Mouse (Mus musculus): Measurements from ENCODE around the gene Ucp3. TPM values are rescaled to one million over a fixed set of nuclear protein-coding genes. Genes with fewer than 3 reads are reported as not detected.

Ucp3 gene
- polyA plus RNA-seq, 1 experiment from 2014 or later: not detected

DNA sequence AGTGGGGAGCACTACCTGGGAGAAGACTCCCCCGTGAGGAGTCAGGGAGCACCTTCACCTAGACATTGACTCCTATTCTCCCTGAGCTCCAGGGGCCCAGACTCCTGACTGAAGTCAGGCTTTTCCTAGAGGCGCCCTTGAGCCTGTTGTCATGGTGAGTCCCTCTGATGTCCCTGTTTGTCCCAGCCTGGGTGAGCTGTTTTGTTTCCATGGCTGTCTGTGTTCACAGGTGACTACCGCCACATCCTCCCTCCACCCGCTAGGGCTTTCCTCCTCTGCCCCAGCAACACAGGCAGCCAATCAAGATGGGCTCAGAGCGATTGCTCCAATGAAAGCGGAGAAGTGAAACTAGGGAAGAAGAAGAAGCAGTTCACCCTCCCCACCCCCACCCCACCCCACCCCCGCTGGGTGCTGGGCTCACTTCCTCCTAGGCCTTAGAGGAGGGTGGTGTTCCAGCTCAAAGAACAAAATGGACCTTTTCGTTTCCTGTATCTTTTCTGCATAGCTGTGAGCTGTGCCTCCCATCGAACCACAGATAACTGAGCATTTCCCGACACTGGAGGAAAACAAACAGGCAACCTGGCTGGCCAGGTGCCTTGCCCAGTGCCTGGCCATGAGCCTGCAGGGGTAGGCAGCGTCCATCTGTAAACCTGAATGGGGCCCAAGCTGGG, 22.9 kb downstream of the Ucp3 start:
- Histone ChIP-seq H3K4me1 (ENCODE audit: control insufficient read depth, insufficient read depth, low read length) (peaks cover 18% of the 10 kb centered on the region), H3K4me3 (ENCODE audit: low read length) (peak overlapping the region; percentile 52), H3K4me2 (ENCODE audit: low read depth, low read length) (peak overlapping the region; percentile 89), H3K9me3 (ENCODE audit: control insufficient read depth, low read length) (no peaks in the 10 kb centered on the region), H3K27ac (ENCODE audit: low read length) (peak overlapping the region; percentile 89), H3K9ac (ENCODE audit: low read depth, low read length) (peak overlapping the region; percentile 78), H3K36me3 (ENCODE audit: control insufficient read depth, insufficient read depth, low read length) (peaks cover 18% of the 10 kb centered on the region; the same call in 1 of the 2 replicates), H3K27me3 (replicated peaks; ENCODE audit: control insufficient read depth, insufficient read depth, low read length) (no peaks in the 10 kb centered on the region)
- ATAC-seq: peak; percentile 67
- WGBS: 21% methylated on average over 11 of the region's 11 CpGs

DNA sequence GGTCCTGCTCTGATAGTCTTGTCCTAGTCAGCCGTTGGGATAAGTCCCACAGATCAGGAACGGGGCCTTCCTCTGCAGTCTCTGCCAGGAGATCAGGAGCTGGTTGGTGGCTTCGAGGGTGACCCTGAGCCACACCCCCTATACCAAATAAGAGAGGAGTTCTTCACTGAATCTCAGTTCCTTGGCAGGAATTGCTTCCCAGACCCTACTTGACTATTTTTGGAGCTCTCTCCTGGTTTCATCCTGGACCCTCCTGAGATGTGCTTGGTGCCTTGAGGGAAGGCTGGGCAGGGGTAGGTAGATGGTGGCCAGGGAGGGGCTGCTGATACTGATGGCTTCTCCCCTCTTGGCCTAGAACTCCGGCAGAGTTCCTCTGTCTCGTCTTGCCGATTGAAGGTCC, 23.6 kb downstream of the Ucp3 start:
- Histone ChIP-seq H3K9ac (ENCODE audit: low read depth, low read length) (peak overlapping the region; percentile 78), H3K27me3 (replicated peaks; ENCODE audit: control insufficient read depth, insufficient read depth, low read length) (no peaks in the 10 kb centered on the region), H3K36me3 (ENCODE audit: control insufficient read depth, insufficient read depth, low read length) (peaks cover 18% of the 10 kb centered on the region; the same call in 1 of the 2 replicates), H3K4me3 (ENCODE audit: low read length) (peak overlapping the region; percentile 52), H3K4me2 (ENCODE audit: low read depth, low read length) (peak overlapping the region; percentile 89), H3K27ac (ENCODE audit: low read length) (peak overlapping the region; percentile 89; the same call in 1 of the 2 replicates), H3K9me3 (ENCODE audit: control insufficient read depth, low read length) (no peaks in the 10 kb centered on the region), H3K4me1 (ENCODE audit: control insufficient read depth, insufficient read depth, low read length) (peaks cover 18% of the 10 kb centered on the region)
- WGBS: 68% methylated on average over 6 of the region's 6 CpGs
- no peak for ATAC-seq

DNA sequence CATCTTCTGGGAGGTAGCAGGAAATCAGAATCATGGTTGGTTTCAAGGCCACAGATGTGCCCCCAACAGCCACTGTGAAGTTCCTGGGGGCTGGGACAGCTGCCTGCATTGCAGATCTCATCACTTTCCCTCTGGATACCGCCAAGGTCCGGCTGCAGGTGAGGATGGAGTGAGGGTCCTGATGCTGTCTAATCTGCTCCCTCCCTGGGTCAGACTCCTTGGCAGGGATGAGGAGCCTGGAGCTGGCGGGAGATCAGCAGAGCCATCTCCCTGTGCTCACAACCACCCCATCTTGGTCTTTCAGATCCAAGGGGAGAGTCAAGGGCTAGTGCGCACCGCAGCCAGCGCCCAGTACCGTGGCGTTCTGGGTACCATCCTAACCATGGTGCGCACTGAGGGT, 24.0 kb downstream of the Ucp3 start:
- H3K4me3 ChIP-seq (ENCODE audit: low read length): no peak overlapping the region
- H3K4me2 ChIP-seq (ENCODE audit: low read depth, low read length): no peak overlapping the region
- peak overlapping the region; percentile 78; the same call in 1 of the 2 replicates for H3K9ac ChIP-seq (ENCODE audit: low read depth, low read length)
- H3K9me3 ChIP-seq (ENCODE audit: control insufficient read depth, low read length): no peaks in the 10 kb centered on the region
- peaks cover 18% of the 10 kb centered on the region; the same call in 1 of the 2 replicates for H3K36me3 ChIP-seq (ENCODE audit: control insufficient read depth, insufficient read depth, low read length)
- peaks cover 18% of the 10 kb centered on the region for H3K4me1 ChIP-seq (ENCODE audit: control insufficient read depth, insufficient read depth, low read length)
- WGBS: 94% methylated on average over 9 of the region's 9 CpGs
- H3K27ac ChIP-seq (ENCODE audit: low read length): no peak overlapping the region
- H3K27me3 ChIP-seq (replicated peaks; ENCODE audit: control insufficient read depth, insufficient read depth, low read length): no peaks in the 10 kb centered on the region
- no peak for ATAC-seq

DNA sequence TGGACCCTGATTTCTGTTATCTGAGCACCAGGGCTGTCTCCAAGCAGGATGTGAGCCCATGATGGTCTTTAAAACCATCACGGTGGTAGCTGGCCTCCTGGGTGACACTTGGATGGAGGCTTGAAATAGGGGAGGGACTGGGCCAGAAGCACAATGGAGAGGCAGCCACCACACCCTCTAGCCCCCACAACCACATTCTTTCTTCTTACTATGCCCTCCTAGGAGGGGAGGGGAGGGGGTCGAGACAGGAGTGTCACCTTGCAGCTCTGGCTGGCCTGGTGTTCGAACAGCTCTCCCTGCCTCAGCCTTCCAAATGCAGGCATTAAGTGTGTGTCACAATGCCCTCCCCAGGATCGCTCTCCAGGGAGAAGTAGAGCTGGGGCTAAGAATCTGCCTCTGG, 24.6 kb downstream of the Ucp3 start:
- H3K9ac ChIP-seq (ENCODE audit: low read depth, low read length): no peak overlapping the region
- peaks cover 18% of the 10 kb centered on the region; the same call in 1 of the 2 replicates for H3K36me3 ChIP-seq (ENCODE audit: control insufficient read depth, insufficient read depth, low read length)
- H3K4me3 ChIP-seq (ENCODE audit: low read length): no peak overlapping the region
- no peak overlapping the region for H3K4me2 ChIP-seq (ENCODE audit: low read depth, low read length)
- peaks cover 21% of the 10 kb centered on the region for H3K4me1 ChIP-seq (ENCODE audit: control insufficient read depth, insufficient read depth, low read length)
- H3K9me3 ChIP-seq (ENCODE audit: control insufficient read depth, low read length): no peaks in the 10 kb centered on the region
- H3K27ac ChIP-seq (ENCODE audit: low read length): no peak overlapping the region
- WGBS: 71% methylated on average over 4 of the region's 4 CpGs
- H3K27me3 ChIP-seq (replicated peaks; ENCODE audit: control insufficient read depth, insufficient read depth, low read length): no peaks in the 10 kb centered on the region
- ATAC-seq: no peak

DNA sequence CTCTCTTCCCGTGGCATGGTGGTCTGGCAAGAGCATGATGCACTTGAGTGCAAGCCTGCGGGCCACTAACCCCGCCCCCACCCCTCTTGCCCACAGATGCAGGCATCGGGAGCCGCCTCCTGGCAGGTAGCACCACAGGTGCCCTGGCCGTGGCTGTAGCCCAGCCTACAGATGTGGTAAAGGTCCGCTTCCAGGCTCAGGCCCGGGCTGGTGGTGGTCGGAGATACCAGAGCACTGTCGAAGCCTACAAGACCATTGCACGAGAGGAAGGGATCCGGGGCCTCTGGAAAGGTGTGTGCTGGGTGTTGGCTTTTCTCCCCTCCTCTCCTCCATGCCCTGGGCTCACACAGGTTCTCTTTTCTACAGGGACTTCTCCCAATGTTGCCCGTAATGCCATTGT, 25.2 kb downstream of the Ucp3 start:
- Histone ChIP-seq H3K4me2 (ENCODE audit: low read depth, low read length) (no peak overlapping the region), H3K9me3 (ENCODE audit: control insufficient read depth, low read length) (no peaks in the 10 kb centered on the region), H3K9ac (ENCODE audit: low read depth, low read length) (no peak overlapping the region), H3K4me1 (ENCODE audit: control insufficient read depth, insufficient read depth, low read length) (peaks cover 23% of the 10 kb centered on the region), H3K27me3 (replicated peaks; ENCODE audit: control insufficient read depth, insufficient read depth, low read length) (no peaks in the 10 kb centered on the region), H3K36me3 (ENCODE audit: control insufficient read depth, insufficient read depth, low read length) (peaks cover 18% of the 10 kb centered on the region; the same call in 1 of the 2 replicates), H3K4me3 (ENCODE audit: low read length) (no peak overlapping the region), H3K27ac (ENCODE audit: low read length) (no peak overlapping the region)
- 86% methylated on average over 13 of the region's 13 CpGs for WGBS
- no peak for ATAC-seq

DNA sequence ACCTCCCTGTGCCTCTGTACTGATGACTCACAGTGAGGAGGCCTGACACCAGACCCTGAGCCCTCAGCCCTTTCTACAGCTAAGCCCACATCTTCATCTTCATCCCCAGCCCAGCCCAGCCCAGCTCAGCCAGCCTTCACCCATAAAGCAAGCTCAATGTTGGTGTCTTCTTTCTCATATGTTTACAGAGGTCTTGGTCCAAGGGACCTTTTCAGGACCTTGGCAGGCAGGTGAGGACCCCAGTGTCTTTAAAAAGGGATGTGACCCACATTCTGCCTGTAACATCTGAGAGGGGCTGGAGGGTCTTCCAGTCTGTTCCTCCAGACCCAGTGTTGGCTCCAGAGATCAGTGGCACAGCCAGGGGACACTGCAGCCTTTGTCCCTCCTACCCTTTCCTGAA, 26.7 kb downstream of the Ucp3 start:
- Histone ChIP-seq H3K27me3 (replicated peaks; ENCODE audit: control insufficient read depth, insufficient read depth, low read length) (no peaks in the 10 kb centered on the region), H3K27ac (ENCODE audit: low read length) (no peak overlapping the region), H3K9me3 (ENCODE audit: control insufficient read depth, low read length) (no peaks in the 10 kb centered on the region), H3K9ac (ENCODE audit: low read depth, low read length) (no peak overlapping the region), H3K4me3 (ENCODE audit: low read length) (no peak overlapping the region), H3K4me1 (ENCODE audit: control insufficient read depth, insufficient read depth, low read length) (peaks cover 23% of the 10 kb centered on the region), H3K36me3 (ENCODE audit: control insufficient read depth, insufficient read depth, low read length) (peaks cover 18% of the 10 kb centered on the region; the same call in 1 of the 2 replicates), H3K4me2 (ENCODE audit: low read depth, low read length) (no peak overlapping the region)
- no peak for ATAC-seq

DNA sequence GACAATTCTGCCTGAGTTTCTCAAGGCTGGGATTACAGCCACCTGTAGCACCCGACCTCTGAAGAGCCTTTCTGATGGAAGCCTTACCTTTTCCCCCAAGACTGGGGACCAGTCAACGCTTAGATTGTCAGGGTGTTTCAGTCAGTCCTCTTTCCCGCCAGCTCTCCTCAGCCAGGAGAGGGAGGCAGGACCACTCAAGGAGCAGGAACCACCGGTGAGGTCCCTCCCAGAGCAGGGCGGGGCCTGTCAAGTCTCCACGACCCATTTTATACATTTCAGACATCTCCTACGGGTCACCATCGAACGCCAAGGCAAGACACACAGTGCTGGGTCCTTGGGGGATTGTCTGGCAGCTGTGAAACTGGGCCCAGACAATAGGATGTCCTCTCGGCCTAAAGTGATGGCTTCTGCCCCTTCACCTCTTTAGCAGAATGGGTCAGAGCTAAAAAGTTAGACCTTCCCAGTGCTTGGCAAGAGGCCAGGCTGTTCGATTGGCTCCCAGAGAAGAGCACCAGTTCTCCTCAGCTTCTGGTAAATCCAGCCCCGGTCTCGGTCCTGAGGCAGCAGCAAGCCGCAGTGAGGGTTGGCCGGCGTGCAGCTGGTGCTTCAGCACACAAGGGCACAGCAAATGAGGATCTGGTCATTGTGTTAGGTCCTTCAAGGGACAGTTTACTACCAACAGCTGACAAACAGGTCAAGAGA, 27.6 kb downstream of the Ucp3 start:
- H3K27ac ChIP-seq (ENCODE audit: low read length): no peak overlapping the region
- H3K4me1 ChIP-seq (ENCODE audit: control insufficient read depth, insufficient read depth, low read length): peaks cover 20% of the 10 kb centered on the region
- H3K4me2 ChIP-seq (ENCODE audit: low read depth, low read length): no peak overlapping the region
- H3K9ac ChIP-seq (ENCODE audit: low read depth, low read length): no peak overlapping the region
- WGBS: 65% methylated on average over 16 of the region's 16 CpGs
- no peak overlapping the region for H3K4me3 ChIP-seq (ENCODE audit: low read length)
- H3K9me3 ChIP-seq (ENCODE audit: control insufficient read depth, low read length): no peaks in the 10 kb centered on the region
- ATAC-seq: no peak
- H3K27me3 ChIP-seq (replicated peaks; ENCODE audit: control insufficient read depth, insufficient read depth, low read length): no peaks in the 10 kb centered on the region
- H3K36me3 ChIP-seq (ENCODE audit: control insufficient read depth, insufficient read depth, low read length): peaks cover 18% of the 10 kb centered on the region; the same call in 1 of the 2 replicates

DNA sequence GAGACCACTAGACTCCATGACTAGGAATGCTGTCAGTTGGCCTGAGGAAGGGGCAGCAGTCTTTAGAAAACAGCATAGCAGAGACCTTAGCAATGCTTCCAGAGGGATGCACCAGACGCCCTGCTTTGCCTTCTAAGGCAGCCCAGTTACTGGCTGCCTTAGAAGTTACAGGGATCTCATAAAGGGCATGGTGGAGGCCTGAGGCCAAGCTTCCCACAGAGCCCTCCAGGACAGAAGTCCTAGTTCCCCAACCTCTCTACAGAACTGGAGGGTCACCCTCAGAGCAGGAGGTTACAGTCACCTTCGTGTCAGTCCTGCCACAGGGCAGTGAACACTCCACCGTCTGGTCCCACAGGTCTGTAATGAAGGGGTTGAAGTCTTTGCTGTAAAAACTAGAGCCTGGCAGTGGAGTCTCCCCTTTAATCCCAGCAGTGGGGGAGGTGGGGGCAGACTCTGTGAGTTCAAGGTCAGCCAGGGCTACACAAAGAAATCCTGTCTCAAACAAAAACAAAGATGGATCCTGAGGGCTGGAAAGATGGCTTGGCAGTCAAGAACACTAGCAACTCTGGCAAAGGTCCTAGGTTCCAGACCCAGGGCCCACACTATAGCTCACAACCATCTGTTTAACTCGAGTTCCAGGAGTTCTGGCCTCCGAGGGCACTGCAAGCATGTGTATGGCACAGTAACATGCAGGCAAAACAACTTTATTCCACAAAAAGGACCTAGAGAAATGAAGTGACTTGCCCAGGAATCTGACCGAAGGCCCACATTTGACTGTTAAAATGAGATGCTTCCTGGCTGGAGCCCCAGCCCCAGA, 28.4 kb downstream of the Ucp3 start:
- Histone ChIP-seq H3K4me1 (ENCODE audit: control insufficient read depth, insufficient read depth, low read length) (peaks cover 12% of the 10 kb centered on the region), H3K9me3 (ENCODE audit: control insufficient read depth, low read length) (no peaks in the 10 kb centered on the region), H3K9ac (ENCODE audit: low read depth, low read length) (no peak overlapping the region), H3K27ac (ENCODE audit: low read length) (no peak overlapping the region), H3K27me3 (replicated peaks; ENCODE audit: control insufficient read depth, insufficient read depth, low read length) (no peaks in the 10 kb centered on the region), H3K4me2 (ENCODE audit: low read depth, low read length) (no peak overlapping the region), H3K4me3 (ENCODE audit: low read length) (no peak overlapping the region), H3K36me3 (ENCODE audit: control insufficient read depth, insufficient read depth, low read length) (peaks cover 18% of the 10 kb centered on the region; the same call in 1 of the 2 replicates)
- 68% methylated on average over 6 of the region's 6 CpGs for WGBS
- ATAC-seq: no peak

DNA sequence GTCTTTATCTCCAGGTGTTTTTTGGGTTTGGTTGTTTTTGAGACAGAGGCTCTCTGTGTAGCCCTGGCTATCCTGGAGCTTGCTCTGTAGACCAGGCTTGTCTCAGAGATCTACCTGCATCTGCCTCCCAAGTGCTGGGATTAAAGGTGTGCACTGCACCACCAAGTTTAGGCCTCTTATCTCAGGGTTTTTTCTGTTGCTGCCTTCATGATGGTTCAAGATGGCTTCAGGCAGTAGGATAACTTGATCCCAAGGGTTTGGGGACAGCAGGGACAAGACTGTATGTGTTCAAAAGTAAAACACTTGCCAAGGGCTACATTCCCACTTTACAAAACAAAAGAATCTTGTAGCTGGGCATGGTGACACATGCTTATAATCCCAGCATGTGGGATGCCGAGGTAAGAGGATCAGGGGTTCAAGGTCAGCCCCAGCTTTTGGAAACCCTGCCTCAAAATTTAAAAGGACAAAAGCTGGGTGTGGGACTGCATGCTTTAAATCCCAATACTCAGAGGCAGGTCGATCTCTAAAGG, 29.1 kb downstream of the Ucp3 start:
- Histone ChIP-seq H3K9ac (ENCODE audit: low read depth, low read length) (no peak overlapping the region), H3K36me3 (ENCODE audit: control insufficient read depth, insufficient read depth, low read length) (peaks cover 18% of the 10 kb centered on the region; the same call in 1 of the 2 replicates), H3K4me2 (ENCODE audit: low read depth, low read length) (no peak overlapping the region), H3K9me3 (ENCODE audit: control insufficient read depth, low read length) (no peaks in the 10 kb centered on the region), H3K27ac (ENCODE audit: low read length) (no peak overlapping the region), H3K27me3 (replicated peaks; ENCODE audit: control insufficient read depth, insufficient read depth, low read length) (no peaks in the 10 kb centered on the region), H3K4me1 (ENCODE audit: control insufficient read depth, insufficient read depth, low read length) (peaks cover 7% of the 10 kb centered on the region; the same call in 1 of the 2 replicates), H3K4me3 (ENCODE audit: low read length) (no peak overlapping the region)
- WGBS: 36% methylated on average over 2 of the region's 2 CpGs
- no peak for ATAC-seq
